Mouse (Mus musculus): Measurements from ENCODE around the gene Epb41l3. TPM values are rescaled to one million over a fixed set of nuclear protein-coding genes. Genes with fewer than 3 reads are reported as not detected.

Epb41l3 gene
- polyA plus RNA-seq, 1 experiment from 2014 or later: 53.7 TPM

GRCm38 (mm10) chr17:69157809-69158185 lies 82.3 kb downstream of the Epb41l3 start:
- Histone ChIP-seq H3K4me2 (peak overlapping the region; percentile 94), H3K9ac (no peak overlapping the region), H3K27me3 (no peaks in the 10 kb centered on the region; the same call in 1 of the 2 replicates), H3K36me3 (no peaks in the 10 kb centered on the region), H3K27ac (0 out of 2 replicates have a peak overlapping the region, but pooled peaks have one; percentile 69), H3K4me1 (no peaks in the 10 kb centered on the region; the same call in 1 of the 2 replicates), H3K9me3 (no peaks in the 10 kb centered on the region), H3K4me3 (peak overlapping the region; percentile 85)
- 5% methylated on average over 11 of the region's 11 CpGs for WGBS
- ATAC-seq (ENCODE audit: borderline replicate concordance, extremely low read depth, low FRiP score, low TSS enrichment): peak; percentile 20; the same call in 1 of the 2 replicates

- Histone ChIP-seq H3K4me1 (no peaks in the 10 kb centered on the region; the same call in 1 of the 2 replicates), H3K9ac (no peak overlapping the region), H3K4me3 (no peak overlapping the region), H3K27ac (no peak overlapping the region), H3K36me3 (no peaks in the 10 kb centered on the region), H3K27me3 (no peaks in the 10 kb centered on the region; the same call in 1 of the 2 replicates), H3K9me3 (no peaks in the 10 kb centered on the region), H3K4me2 (peak overlapping the region; percentile 10; the same call in 1 of the 2 replicates)
- WGBS: 57% methylated on average over 5 of the region's 5 CpGs
- ATAC-seq (ENCODE audit: borderline replicate concordance, extremely low read depth, low FRiP score, low TSS enrichment): no peak
Measured at GRCm38 (mm10) chr17:69158690-69159089, 83.2 kb downstream of the Epb41l3 start.

GRCm38 (mm10) chr17:69162731-69163130 lies 87.2 kb downstream of the Epb41l3 start:
- no peak overlapping the region for H3K27ac ChIP-seq
- H3K9me3 ChIP-seq: no peaks in the 10 kb centered on the region
- H3K9ac ChIP-seq: no peak overlapping the region
- H3K4me1 ChIP-seq: no peaks in the 10 kb centered on the region
- no peak for ATAC-seq (ENCODE audit: borderline replicate concordance, extremely low read depth, low FRiP score, low TSS enrichment)
- no peak overlapping the region for H3K4me3 ChIP-seq
- no peak overlapping the region for H3K4me2 ChIP-seq
- no peaks in the 10 kb centered on the region for H3K36me3 ChIP-seq
- H3K27me3 ChIP-seq: no peaks in the 10 kb centered on the region

- WGBS: 47% methylated on average over 16 of the region's 16 CpGs
- Histone ChIP-seq H3K27ac (no peak overlapping the region), H3K9me3 (no peaks in the 10 kb centered on the region), H3K4me3 (no peak overlapping the region), H3K27me3 (no peaks in the 10 kb centered on the region), H3K4me2 (no peak overlapping the region), H3K9ac (no peak overlapping the region), H3K36me3 (no peaks in the 10 kb centered on the region), H3K4me1 (no peaks in the 10 kb centered on the region)
- ATAC-seq (ENCODE audit: borderline replicate concordance, extremely low read depth, low FRiP score, low TSS enrichment): no peak
Measured at GRCm38 (mm10) chr17:69176949-69177501, 101.5 kb downstream of the Epb41l3 start.

GRCm38 (mm10) chr17:69177954-69178353 lies 102.5 kb downstream of the Epb41l3 start:
- Histone ChIP-seq H3K4me2 (no peak overlapping the region), H3K36me3 (no peaks in the 10 kb centered on the region), H3K9me3 (no peaks in the 10 kb centered on the region), H3K27me3 (no peaks in the 10 kb centered on the region), H3K9ac (no peak overlapping the region), H3K4me3 (no peak overlapping the region), H3K27ac (no peak overlapping the region), H3K4me1 (no peaks in the 10 kb centered on the region)
- ATAC-seq (ENCODE audit: borderline replicate concordance, extremely low read depth, low FRiP score, low TSS enrichment): no peak
- 86% methylated on average over 5 of the region's 5 CpGs for WGBS

- no peaks in the 10 kb centered on the region for H3K4me1 ChIP-seq
- H3K27me3 ChIP-seq: no peaks in the 10 kb centered on the region
- 28% methylated on average over 12 of the region's 12 CpGs for WGBS
- no peaks in the 10 kb centered on the region for H3K9me3 ChIP-seq
- no peaks in the 10 kb centered on the region for H3K36me3 ChIP-seq
- H3K4me2 ChIP-seq: no peak overlapping the region
- no peak overlapping the region for H3K9ac ChIP-seq
- 0 out of 2 replicates have a peak overlapping the region, but pooled peaks have one; percentile 17 for H3K27ac ChIP-seq
- ATAC-seq (ENCODE audit: borderline replicate concordance, extremely low read depth, low FRiP score, low TSS enrichment): peak; percentile 46; the same call in 1 of the 2 replicates
- H3K4me3 ChIP-seq: no peak overlapping the region
Measured at GRCm38 (mm10) chr17:69180905-69181559, 105.5 kb downstream of the Epb41l3 start.

GRCm38 (mm10) chr17:69181560-69182316 lies 106.3 kb downstream of the Epb41l3 start:
- Histone ChIP-seq H3K4me1 (no peaks in the 10 kb centered on the region), H3K4me2 (no peak overlapping the region), H3K9ac (no peak overlapping the region), H3K27ac (0 out of 2 replicates have a peak overlapping the region, but pooled peaks have one; percentile 17), H3K27me3 (no peaks in the 10 kb centered on the region), H3K4me3 (no peak overlapping the region), H3K9me3 (no peaks in the 10 kb centered on the region), H3K36me3 (no peaks in the 10 kb centered on the region)
- no peak for ATAC-seq (ENCODE audit: borderline replicate concordance, extremely low read depth, low FRiP score, low TSS enrichment)
- 31% methylated on average over 7 of the region's 7 CpGs for WGBS

GRCm38 (mm10) chr17:69187794-69188193 lies 112.3 kb downstream of the Epb41l3 start:
- Histone ChIP-seq H3K9me3 (no peaks in the 10 kb centered on the region), H3K27ac (no peak overlapping the region), H3K4me2 (no peak overlapping the region), H3K36me3 (no peaks in the 10 kb centered on the region), H3K4me3 (no peak overlapping the region), H3K27me3 (no peaks in the 10 kb centered on the region), H3K4me1 (no peaks in the 10 kb centered on the region), H3K9ac (no peak overlapping the region)
- no peak for ATAC-seq (ENCODE audit: borderline replicate concordance, extremely low read depth, low FRiP score, low TSS enrichment)
- 48% methylated on average over 3 of the region's 3 CpGs for WGBS

- peaks cover 4% of the 10 kb centered on the region; the same call in 1 of the 2 replicates for H3K4me1 ChIP-seq
- H3K4me2 ChIP-seq: no peak overlapping the region
- no peak for ATAC-seq (ENCODE audit: borderline replicate concordance, extremely low read depth, low FRiP score, low TSS enrichment)
- no peak overlapping the region for H3K9ac ChIP-seq
- no peaks in the 10 kb centered on the region for H3K36me3 ChIP-seq
- H3K9me3 ChIP-seq: no peaks in the 10 kb centered on the region
- no peak overlapping the region for H3K27ac ChIP-seq
- 18% methylated on average over 2 of the region's 2 CpGs for WGBS
- H3K4me3 ChIP-seq: no peak overlapping the region
- no peaks in the 10 kb centered on the region for H3K27me3 ChIP-seq
Measured at GRCm38 (mm10) chr17:69192863-69193493, 117.5 kb downstream of the Epb41l3 start.

- H3K9ac ChIP-seq: no peak overlapping the region
- H3K4me1 ChIP-seq: peaks cover 11% of the 10 kb centered on the region; the same call in 1 of the 2 replicates
- no peaks in the 10 kb centered on the region for H3K36me3 ChIP-seq
- no peak overlapping the region for H3K4me2 ChIP-seq
- no peak overlapping the region for H3K4me3 ChIP-seq
- no peaks in the 10 kb centered on the region for H3K27me3 ChIP-seq
- H3K9me3 ChIP-seq: no peaks in the 10 kb centered on the region
- no peak for ATAC-seq (ENCODE audit: borderline replicate concordance, extremely low read depth, low FRiP score, low TSS enrichment)
- 40% methylated on average over 3 of the region's 3 CpGs for WGBS
- no peak overlapping the region for H3K27ac ChIP-seq
Measured at GRCm38 (mm10) chr17:69194599-69194998, 119.1 kb downstream of the Epb41l3 start.

GRCm38 (mm10) chr17:69195758-69196157 lies 120.3 kb downstream of the Epb41l3 start:
- Histone ChIP-seq H3K36me3 (no peaks in the 10 kb centered on the region), H3K4me2 (0 out of 2 replicates have a peak overlapping the region, but pooled peaks have one; percentile 27), H3K4me1 (peaks cover 11% of the 10 kb centered on the region; the same call in 1 of the 2 replicates), H3K9ac (no peak overlapping the region), H3K27ac (peak overlapping the region; percentile 25; the same call in 1 of the 2 replicates), H3K9me3 (no peaks in the 10 kb centered on the region), H3K4me3 (no peak overlapping the region), H3K27me3 (no peaks in the 10 kb centered on the region)
- ATAC-seq (ENCODE audit: borderline replicate concordance, extremely low read depth, low FRiP score, low TSS enrichment): no peak
- 44% methylated on average over 6 of the region's 6 CpGs for WGBS
